Mouse (Mus musculus) embryonic facial prominence, embryonic 14.5 days (tissue): ENCODE results near the gene Vmn2r28. TPM values are rescaled to one million over a fixed set of nuclear protein-coding genes. Genes with fewer than 3 reads are reported as not detected.
"Not testable (repeated sequence)": the region's sequence is repeated elsewhere in the genome, so short reads cannot be mapped to it uniquely, and the experiment has no call there.

Source experiments
- ATAC-seq: fragments of 200-750 bp; cut with Nextera tagmentation; 2 replicates; pipeline ENCODE4 v1.8.0; 2017; ENCODE audit warnings: low read depth, moderate number of reproducible peaks, moderate TSS enrichment
- DNase-seq: peaks from one replicate; pipeline ENCODE4 v3.0.0-alpha.2; 2015; ENCODE audit warnings: low spot score
- H3K27ac ChIP-seq: fragments of 300-500 bp; sonication (generic); replicated peaks from 2 replicates; pipeline ENCODE4 v1.5.1; 2014; ENCODE audit warnings: low read depth, mild to moderate bottlenecking, low read length, moderate library complexity
- H3K27me3 ChIP-seq: fragments of 300-500 bp; sonication (generic); replicated peaks from 2 replicates; pipeline ENCODE4 v1.6.1; 2014; ENCODE audit warnings: low read length; ENCODE audit not compliant: control insufficient read depth, insufficient read depth
- H3K36me3 ChIP-seq: fragments of 300-500 bp; sonication (generic); 2 replicates; pipeline ENCODE4 v1.6.1; 2014; ENCODE audit warnings: low read length, mixed read lengths; ENCODE audit not compliant: control insufficient read depth, insufficient read depth
- H3K4me1 ChIP-seq: fragments of 300-500 bp; sonication (generic); 2 replicates; pipeline ENCODE4 v1.6.1; 2014; ENCODE audit warnings: antibody characterized with exemption, low read length; ENCODE audit not compliant: control insufficient read depth, insufficient read depth
- H3K4me2 ChIP-seq: fragments of 300-500 bp; sonication (generic); 2 replicates; pipeline ENCODE4 v1.6.1; 2014; ENCODE audit warnings: low read depth, mild to moderate bottlenecking, low read length, moderate library complexity, mixed read lengths
- H3K4me3 ChIP-seq: fragments of 300-500 bp; sonication (generic); 2 replicates; pipeline ENCODE4 v1.5.1; 2014; ENCODE audit warnings: low read depth, mild to moderate bottlenecking, low read length
- H3K9ac ChIP-seq: fragments of 300-500 bp; sonication (generic); 2 replicates; pipeline ENCODE4 v1.6.1; 2014; ENCODE audit warnings: low read depth, mild to moderate bottlenecking, low read length, moderate library complexity, mixed read lengths
- H3K9me3 ChIP-seq: fragments of 300-500 bp; sonication (generic); 2 replicates; pipeline ENCODE4 v1.6.1; 2016; ENCODE audit warnings: low read length; ENCODE audit not compliant: control insufficient read depth
- WGBS: fragments of 180-500 bp; shearing (Covaris S2); extraction: QIAGEN DNeasy Blood & Tissue Kit; methylation state at CpG from one replicate; pipeline ENCODE4 v1.1.7; 2014; 5-methylcytosine and 5-hydroxymethylcytosine counted together
- polyA plus RNA-seq: library from polyadenylated mRNA; unstranded; fragments of >200 nt; fragmentation: Nextera tagmentation; extraction: Ambion mirVana; gene quantifications from 2 replicates; pipeline ENCODE4 v1.2.1, GENCODE M21; 2014

The Vmn2r28 gene
- not detected in 2 replicates for polyA plus RNA-seq

GRCm38 (mm10) chr7:5493856-5494255, at the start of gene Vmn2r28:
Gene Vmn2r28 (minus strand): TSS chr7:5493956.
- DNase-seq, H3K9ac ChIP-seq, H3K27ac ChIP-seq, H3K4me1 ChIP-seq, H3K36me3 ChIP-seq, ATAC-seq, H3K4me3 ChIP-seq, H3K4me2 ChIP-seq, H3K27me3 ChIP-seq, H3K9me3 ChIP-seq: not testable (repeated sequence)

GRCm38 (mm10) chr7:5540770-5541436, 47.1 kb upstream of the Vmn2r28 start:
- H3K9me3 ChIP-seq, H3K27ac ChIP-seq, ATAC-seq, H3K36me3 ChIP-seq, H3K4me1 ChIP-seq, H3K4me2 ChIP-seq, DNase-seq, H3K9ac ChIP-seq, H3K27me3 ChIP-seq, H3K4me3 ChIP-seq: not testable (repeated sequence)
- WGBS = 50% methylated on average over 3 of the region's 3 CpGs

GRCm38 (mm10) chr7:5456674-5457073, 37.1 kb downstream of the Vmn2r28 start, which contains the start of gene Vmn1r59:
Gene Vmn1r59 (minus strand): TSS chr7:5456774.
- H3K27me3 ChIP-seq = no peaks in the 10 kb centered on the region
- no peak within 1 kb of the TSS for H3K4me2 ChIP-seq
- no peak within 1 kb of the TSS for H3K27ac ChIP-seq
- no peak within 1 kb of the TSS for H3K4me3 ChIP-seq
- no peaks in the 10 kb centered on the region for H3K4me1 ChIP-seq
- ATAC-seq (no peak), DNase-seq (no peak)
- no peaks in the 10 kb centered on the region for H3K36me3 ChIP-seq
- H3K9me3 ChIP-seq = peaks cover 11% of the 10 kb centered on the region; the same call in 1 of the 2 replicates
- H3K9ac ChIP-seq = no peak within 1 kb of the TSS

- H3K4me1 ChIP-seq, H3K4me2 ChIP-seq, H3K4me3 ChIP-seq, H3K36me3 ChIP-seq, ATAC-seq, H3K9ac ChIP-seq, H3K9me3 ChIP-seq, H3K27me3 ChIP-seq, H3K27ac ChIP-seq, DNase-seq: not testable (repeated sequence)
- 63% methylated on average over 3 of the region's 3 CpGs for WGBS
Measured at GRCm38 (mm10) chr7:5454011-5454410, 39.7 kb downstream of the Vmn2r28 start.

GRCm38 (mm10) chr7:5448627-5449026, 45.1 kb downstream of the Vmn2r28 start:
- H3K4me3 ChIP-seq = no peak overlapping the region
- 0 out of 2 replicates have a peak, but pooled peaks cover 4% of the 10 kb centered on the region for H3K9me3 ChIP-seq
- no peak overlapping the region for H3K9ac ChIP-seq
- no peaks in the 10 kb centered on the region for H3K27me3 ChIP-seq
- H3K36me3 ChIP-seq = no peaks in the 10 kb centered on the region
- DNase-seq (no peak), ATAC-seq (no peak)
- H3K4me2 ChIP-seq = no peak overlapping the region
- no peaks in the 10 kb centered on the region for H3K4me1 ChIP-seq
- no peak overlapping the region for H3K27ac ChIP-seq

Other genes with a start within 250 kb of the Vmn2r28 start
- not detected in 2 replicates for gene Gm5065, start 143.4 kb downstream of the Vmn2r28 start, polyA plus RNA-seq
- not detected in 2 replicates for gene Nlrp2, start 142.9 kb downstream of the Vmn2r28 start, polyA plus RNA-seq
- gene Vmn1r58, start 80.6 kb downstream of the Vmn2r28 start, polyA plus RNA-seq = not detected in 2 replicates
- not detected in 2 replicates for gene Vmn1r59, start 37.2 kb downstream of the Vmn2r28 start, polyA plus RNA-seq
- gene Vmn1r60, start 53.4 kb upstream of the Vmn2r28 start, polyA plus RNA-seq = not detected in 2 replicates
- not detected in 2 replicates for gene Vmn1r61, start 119.3 kb upstream of the Vmn2r28 start, polyA plus RNA-seq
- gene Vmn1r62, start 179.7 kb upstream of the Vmn2r28 start, polyA plus RNA-seq = not detected in 2 replicates